Mouse (Mus musculus) testis, adult 2 months (tissue): ENCODE data around the gene 4930564D02Rik. TPM values are rescaled to one million over a fixed set of nuclear protein-coding genes. Genes with fewer than 3 reads are reported as not detected.

Experiments
- H3K27ac ChIP-seq: fragments of 200-500 bp; 2 replicates; pipeline ENCODE4 v1.5.1; 2012; ENCODE audit warnings: low read depth, low read length; ENCODE audit not compliant: control insufficient read depth, insufficient read depth
- H3K27me3 ChIP-seq: fragments of 200-500 bp; 2 replicates; pipeline ENCODE4 v1.6.1; 2012; ENCODE audit warnings: mild to moderate bottlenecking, low read length, moderate library complexity; ENCODE audit not compliant: control insufficient read depth, insufficient read depth
- H3K36me3 ChIP-seq: fragments of 200-500 bp; 2 replicates; pipeline ENCODE4 v1.6.1; 2012; ENCODE audit warnings: mild to moderate bottlenecking, low read length; ENCODE audit not compliant: control insufficient read depth, insufficient read depth
- H3K4me1 ChIP-seq: fragments of 200-500 bp; 2 replicates; pipeline ENCODE4 v1.6.1; 2012; ENCODE audit warnings: low read length; ENCODE audit not compliant: control insufficient read depth, insufficient read depth
- H3K4me3 ChIP-seq: fragments of 200-500 bp; 2 replicates; pipeline ENCODE4 v1.5.1; 2012; ENCODE audit warnings: low read depth, mild to moderate bottlenecking, low read length, moderate library complexity, mixed read lengths; ENCODE audit not compliant: control insufficient read depth
- CTCF ChIP-seq: fragments of 200-500 bp; IDR thresholded peaks from 2 replicates; pipeline ENCODE4 v1.5.1; 2012; ENCODE audit warnings: low read depth, mild to moderate bottlenecking, inconsistent platforms, low read length, moderate library complexity; ENCODE audit not compliant: control insufficient read depth, insufficient read depth, insufficient replicate concordance
- POLR2A ChIP-seq: fragments of 200-500 bp; IDR thresholded peaks from 2 replicates; pipeline ENCODE4 v1.6.1; 2012; ENCODE audit warnings: low read depth, mild to moderate bottlenecking, inconsistent platforms, low read length, moderate library complexity; ENCODE audit not compliant: control insufficient read depth
- polyA plus RNA-seq: library from polyadenylated mRNA; depleted of rRNA; stranded (reverse); fragments of >200 nt; gene quantifications from 2 replicates; pipeline ENCODE4 v1.2.3, GENCODE M21; 2012

4930564D02Rik gene
- polyA plus RNA-seq, 1 experiment = 1.8 TPM

DNA sequence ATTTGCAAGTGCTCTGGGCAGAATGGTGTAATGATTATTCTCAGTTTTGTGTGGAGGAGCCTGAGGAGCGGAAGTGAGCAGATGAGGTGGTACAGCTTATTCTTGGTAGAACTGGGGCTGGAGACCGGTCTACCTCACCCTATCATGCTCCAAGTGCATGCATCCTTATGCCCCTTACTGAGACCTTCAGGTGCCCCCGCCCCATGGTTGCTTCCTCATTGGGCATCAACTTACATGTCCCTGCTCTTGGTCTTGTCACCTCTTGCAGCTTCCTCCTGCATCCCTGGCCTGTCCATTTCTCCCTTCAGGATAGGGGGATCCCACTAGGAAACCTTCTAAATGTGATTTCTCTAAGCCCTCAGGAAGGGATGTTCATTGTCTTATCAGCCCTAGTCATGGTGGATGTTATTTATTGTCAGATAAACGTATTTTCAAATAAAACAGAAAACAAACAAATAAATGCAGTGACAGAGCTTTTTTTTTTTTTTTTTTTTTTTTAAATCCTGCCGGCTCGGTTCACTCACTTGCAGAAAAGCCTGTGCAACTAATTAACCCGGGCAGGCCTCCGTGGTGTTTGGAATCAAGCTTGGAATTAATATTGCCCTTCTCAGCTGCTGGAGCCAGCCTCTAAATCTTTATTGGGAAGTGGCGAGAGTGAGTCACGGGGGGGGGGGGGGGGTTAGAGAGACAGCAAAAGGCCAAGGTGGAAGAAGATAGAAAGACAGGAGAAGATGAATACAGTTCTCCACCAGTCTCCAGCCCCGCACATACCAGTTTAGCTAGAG is 26.3 kb downstream of the 4930564D02Rik start:
- H3K4me1 ChIP-seq = no peaks in the 10 kb centered on the region
- TF ChIP-seq CTCF (no peak), POLR2A (no peak)
- H3K4me3 ChIP-seq = no peak overlapping the region
- no peaks in the 10 kb centered on the region for H3K36me3 ChIP-seq
- no peak overlapping the region for H3K27ac ChIP-seq
- H3K27me3 ChIP-seq = no peaks in the 10 kb centered on the region

DNA sequence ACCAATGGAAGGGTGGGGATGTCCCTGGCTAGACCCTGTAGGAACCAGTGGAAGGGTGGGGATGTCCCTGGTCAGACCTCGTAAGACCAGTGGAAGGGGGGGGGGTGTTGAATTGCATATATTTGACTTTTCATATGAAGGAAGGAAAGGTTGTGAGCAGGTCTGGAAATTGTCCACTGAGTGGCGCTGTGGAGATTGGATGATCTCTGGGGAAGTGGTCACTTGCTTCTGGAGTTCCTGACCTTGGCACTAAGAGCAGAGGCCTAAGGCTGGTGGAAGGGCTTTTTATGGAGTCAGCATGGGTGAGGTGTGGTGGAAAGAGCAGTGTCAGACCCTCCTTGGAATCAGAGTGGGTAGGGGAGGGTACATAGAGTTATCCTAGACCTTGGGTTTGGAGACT is 27.8 kb downstream of the 4930564D02Rik start:
- no peak overlapping the region for H3K27ac ChIP-seq
- no peaks in the 10 kb centered on the region for H3K27me3 ChIP-seq
- H3K36me3 ChIP-seq = no peaks in the 10 kb centered on the region
- TF ChIP-seq CTCF (no peak), POLR2A (no peak)
- no peak overlapping the region for H3K4me3 ChIP-seq
- H3K4me1 ChIP-seq = no peaks in the 10 kb centered on the region

DNA sequence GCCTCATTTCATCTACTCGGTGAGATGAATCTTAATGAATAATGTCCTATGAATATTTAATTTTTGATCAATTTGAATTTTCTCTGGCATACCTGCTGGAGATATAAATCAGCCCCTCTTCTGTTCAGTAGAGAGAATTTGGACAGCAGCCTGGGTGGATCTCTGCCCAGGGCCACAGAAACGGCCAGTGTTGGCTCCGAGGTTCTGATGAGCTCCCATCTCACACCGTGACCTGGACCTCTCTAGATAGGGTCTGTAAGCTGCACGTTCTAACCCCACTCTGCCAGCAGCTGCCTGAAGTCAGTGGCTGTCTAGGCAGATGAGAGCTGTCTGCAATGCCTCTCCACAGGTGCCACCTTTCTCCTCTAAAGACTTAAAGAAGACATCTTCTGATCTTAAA is 28.4 kb downstream of the 4930564D02Rik start:
- TF ChIP-seq CTCF (no peak), POLR2A (no peak)
- no peaks in the 10 kb centered on the region for H3K27me3 ChIP-seq
- no peak overlapping the region for H3K4me3 ChIP-seq
- no peak overlapping the region for H3K27ac ChIP-seq
- 0 out of 2 replicates have a peak, but pooled peaks cover under 1% of the 10 kb centered on the region for H3K4me1 ChIP-seq
- no peaks in the 10 kb centered on the region for H3K36me3 ChIP-seq

DNA sequence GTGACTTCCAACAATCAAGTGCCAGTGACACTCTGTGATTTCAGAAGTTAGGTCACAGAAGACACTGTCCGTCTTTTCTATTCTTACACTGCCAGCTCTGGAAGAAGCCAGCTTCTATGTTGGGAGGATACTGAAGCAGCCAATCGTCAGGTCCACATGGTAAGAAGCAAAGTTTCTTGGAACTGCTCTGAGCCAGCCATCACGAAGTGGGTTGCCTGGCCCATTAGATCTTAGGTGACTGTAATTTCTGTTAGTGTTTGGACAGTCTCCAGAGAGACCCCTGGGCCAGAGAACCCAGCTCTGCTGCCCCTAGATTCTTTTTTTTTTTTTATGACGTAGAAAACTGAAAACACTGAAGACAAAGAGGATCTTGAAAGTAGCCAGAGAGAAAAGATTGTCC is 30.9 kb downstream of the 4930564D02Rik start:
- H3K27ac ChIP-seq = no peak overlapping the region
- no peak overlapping the region for H3K4me3 ChIP-seq
- 0 out of 2 replicates have a peak, but pooled peaks cover 2% of the 10 kb centered on the region for H3K4me1 ChIP-seq
- no peaks in the 10 kb centered on the region for H3K36me3 ChIP-seq
- TF ChIP-seq POLR2A (no peak), CTCF (no peak)
- no peaks in the 10 kb centered on the region for H3K27me3 ChIP-seq

DNA sequence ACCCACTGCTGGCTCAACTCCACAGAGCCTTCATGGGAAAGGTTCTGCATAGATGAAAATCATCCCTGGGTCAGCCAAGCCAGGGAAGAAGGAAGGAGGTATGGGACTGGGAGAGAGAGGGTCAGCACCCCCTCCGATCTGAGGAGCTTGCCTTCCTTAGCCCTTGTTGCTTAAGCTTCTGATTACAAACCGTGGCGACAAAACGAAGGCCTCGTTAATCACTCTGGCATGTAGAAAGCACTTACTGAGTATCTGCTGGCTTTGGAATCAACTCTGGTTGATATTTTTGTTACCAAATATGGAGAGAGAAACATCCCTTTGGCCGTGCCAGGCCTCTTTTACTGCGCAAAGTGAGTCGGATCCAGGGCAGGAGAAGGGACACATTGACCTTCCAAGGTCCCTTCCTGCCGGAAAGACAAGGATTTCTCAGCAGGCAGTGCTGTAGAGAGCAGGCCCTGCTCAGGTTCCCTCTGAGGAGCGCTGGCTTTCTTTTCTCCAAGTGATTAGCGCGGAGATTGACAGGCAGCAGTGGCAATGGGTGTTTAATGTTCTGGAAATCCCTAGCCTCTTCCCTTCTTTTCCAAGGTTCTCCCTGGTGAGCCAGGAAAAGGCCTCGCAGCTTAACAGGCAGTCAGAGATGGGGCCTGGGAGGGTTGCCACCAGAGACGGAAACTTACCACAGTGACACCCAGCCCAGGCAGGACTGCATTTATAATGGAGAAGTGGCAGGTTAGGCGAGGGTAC is 33.1 kb downstream of the 4930564D02Rik start:
- Histone ChIP-seq H3K36me3 (no peaks in the 10 kb centered on the region), H3K27me3 (no peaks in the 10 kb centered on the region)

DNA sequence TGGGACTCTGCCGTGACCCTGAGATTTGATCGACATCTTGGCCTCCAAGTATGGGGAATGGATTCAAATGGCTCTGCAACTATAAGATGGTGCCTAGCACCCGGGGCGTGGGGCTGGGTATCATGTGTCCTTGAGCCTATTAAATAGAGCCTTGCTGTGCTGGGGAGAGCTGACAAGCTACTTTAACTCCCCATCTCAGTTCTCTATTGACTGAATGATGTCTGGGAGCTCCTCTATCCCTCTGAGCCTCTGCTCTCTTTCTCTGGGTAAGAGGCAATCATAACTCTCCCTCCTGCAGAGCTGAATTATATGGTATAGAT is 33.6 kb downstream of the 4930564D02Rik start:
- Histone ChIP-seq H3K4me1 (0 out of 2 replicates have a peak, but pooled peaks cover 2% of the 10 kb centered on the region), H3K4me3 (no peak overlapping the region), H3K27ac (no peak overlapping the region), H3K27me3 (no peaks in the 10 kb centered on the region), H3K36me3 (no peaks in the 10 kb centered on the region)
- TF ChIP-seq CTCF = no peak
- no peak for TF ChIP-seq POLR2A

More for the DNA sequence above, 33.1 kb downstream of the 4930564D02Rik start:
- no peak for TF ChIP-seq CTCF
- TF ChIP-seq POLR2A = no peak
- Histone ChIP-seq H3K27ac (no peak overlapping the region), H3K4me3 (no peak overlapping the region), H3K4me1 (0 out of 2 replicates have a peak, but pooled peaks cover 2% of the 10 kb centered on the region)

DNA sequence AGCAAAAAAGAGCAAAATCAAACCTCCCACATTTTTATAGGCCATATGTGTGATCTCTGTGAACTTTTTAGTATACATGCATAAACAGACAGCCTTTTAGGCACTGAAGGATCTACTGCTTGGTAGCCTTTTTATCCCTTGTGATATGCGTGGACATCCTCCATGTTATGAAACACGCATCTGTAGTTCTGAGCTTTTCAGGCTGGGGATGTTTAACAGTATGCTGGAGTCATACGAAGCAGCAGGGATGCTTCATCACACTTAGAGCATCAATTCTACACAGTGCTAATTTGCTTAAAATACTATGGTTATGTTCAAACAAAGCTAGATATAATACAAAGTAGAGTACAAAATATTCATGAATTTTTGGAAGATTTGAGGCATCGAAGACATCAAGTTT is 39.2 kb downstream of the 4930564D02Rik start:
- no peaks in the 10 kb centered on the region for H3K36me3 ChIP-seq
- H3K4me1 ChIP-seq = no peaks in the 10 kb centered on the region
- H3K27me3 ChIP-seq = no peaks in the 10 kb centered on the region
- TF ChIP-seq POLR2A (no peak), CTCF (no peak)
- no peak overlapping the region for H3K27ac ChIP-seq
- H3K4me3 ChIP-seq = no peak overlapping the region
